Mouse (Mus musculus) lung, adult 2 months (tissue): ENCODE measurements around the gene Ralgds.

Experiments used
- CTCF ChIP-seq: fragments of 200-500 bp; IDR thresholded peaks from 2 replicates; pipeline ENCODE4 v1.5.1; 2011; ENCODE audit warnings: mild to moderate bottlenecking, low read length, control low read depth; ENCODE audit not compliant: insufficient read depth
- POLR2A ChIP-seq: fragments of 200-500 bp; IDR thresholded peaks from 2 replicates; pipeline ENCODE4 v1.6.1; 2011; ENCODE audit warnings: low read depth, mild to moderate bottlenecking, control low read depth, low read length, borderline replicate concordance; ENCODE audit errors: extremely low read depth

GRCm38 (mm10) chr2:28521571-28522151 lies 8.7 kb downstream of the Ralgds start:
- TF ChIP-seq CTCF (no peak), POLR2A (no peak)
